Mouse (Mus musculus) CD8-positive naive resting alpha-beta T cell, adult 2 months (primary cell): ENCODE data around the gene Gpt2.

Source experiments
- DNase-seq, 2 experiments: peaks; one replicate each; pipeline ENCODE4 v3.0.0; 2022; ENCODE audit warnings: low read depth in 2 of 2, low spot score in 2 of 2

Gpt2 gene

GRCm38 (mm10) chr8:85492125-85492875 is at the start of gene Gpt2:
Gene Gpt2, plus strand, starts transcription at chr8:85492576.
- DNase-seq: peak; percentile 67 to 74

GRCm38 (mm10) chr8:85444092-85444491 is 48.3 kb upstream of the Gpt2 start:
- no peak for DNase-seq

- DNase-seq: no peak
Measured at GRCm38 (mm10) chr8:85445936-85446685, 46.3 kb upstream of the Gpt2 start.

- no peak for DNase-seq
Measured at GRCm38 (mm10) chr8:85450335-85450734, 42.0 kb upstream of the Gpt2 start.

- no peak for DNase-seq
Measured at GRCm38 (mm10) chr8:85452328-85452727, 40.0 kb upstream of the Gpt2 start.

GRCm38 (mm10) chr8:85453256-85453655 is 39.1 kb upstream of the Gpt2 start:
- no peak for DNase-seq

- DNase-seq: no peak
Measured at GRCm38 (mm10) chr8:85454750-85455149, 37.6 kb upstream of the Gpt2 start.

GRCm38 (mm10) chr8:85456536-85456935 is 35.8 kb upstream of the Gpt2 start:
- peak; percentile 12 to 44 for DNase-seq

GRCm38 (mm10) chr8:85459582-85459981 is 32.8 kb upstream of the Gpt2 start:
- no peak for DNase-seq

- no peak for DNase-seq
Measured at GRCm38 (mm10) chr8:85460804-85461203, 31.6 kb upstream of the Gpt2 start.

GRCm38 (mm10) chr8:85461377-85461776 is 31.0 kb upstream of the Gpt2 start:
- no peak for DNase-seq

GRCm38 (mm10) chr8:85462441-85462840 is 29.9 kb upstream of the Gpt2 start:
- no peak for DNase-seq

GRCm38 (mm10) chr8:85464316-85464715 is 28.1 kb upstream of the Gpt2 start:
- DNase-seq: no peak

GRCm38 (mm10) chr8:85466056-85466455 is 26.3 kb upstream of the Gpt2 start:
- DNase-seq: no peak

- DNase-seq: no peak
Measured at GRCm38 (mm10) chr8:85470753-85471152, 21.6 kb upstream of the Gpt2 start.

- DNase-seq: no peak
Measured at GRCm38 (mm10) chr8:85472800-85473199, 19.6 kb upstream of the Gpt2 start.

GRCm38 (mm10) chr8:85473246-85473645 is 19.1 kb upstream of the Gpt2 start:
- no peak for DNase-seq

- DNase-seq: no peak
Measured at GRCm38 (mm10) chr8:85474924-85475323, 17.5 kb upstream of the Gpt2 start.

GRCm38 (mm10) chr8:85476970-85477545 is 15.3 kb upstream of the Gpt2 start:
- DNase-seq: no peak

- DNase-seq: no peak
Measured at GRCm38 (mm10) chr8:85478397-85478796, 14.0 kb upstream of the Gpt2 start.

GRCm38 (mm10) chr8:85479710-85480109 is 12.7 kb upstream of the Gpt2 start:
- no peak for DNase-seq

- DNase-seq: peak in 1 of 2 experiments; percentile 1
Measured at GRCm38 (mm10) chr8:85481900-85482299, 10.5 kb upstream of the Gpt2 start.
